Mouse (Mus musculus) neural tube, embryonic 13.5 days (tissue): ENCODE data around the gene Fam19a5. TPM values are rescaled to one million over a fixed set of nuclear protein-coding genes. Genes with fewer than 3 reads are reported as not detected.

ENCODE experiments used
- ATAC-seq: fragments of 200-750 bp; cut with Nextera tagmentation; 2 replicates; pipeline ENCODE4 v1.8.0; 2017; ENCODE audit warnings: low read depth, mild to moderate bottlenecking, moderate TSS enrichment, moderate library complexity
- H3K27ac ChIP-seq: fragments of 300-500 bp; sonication (generic); replicated peaks from 2 replicates; pipeline ENCODE4 v1.5.1; 2015; ENCODE audit warnings: moderate library complexity, mild to moderate bottlenecking, inconsistent platforms
- H3K27me3 ChIP-seq: fragments of 300-500 bp; sonication (generic); 2 replicates; pipeline ENCODE4 v1.6.1; 2015; ENCODE audit warnings: mild to moderate bottlenecking, inconsistent platforms
- H3K36me3 ChIP-seq: fragments of 300-500 bp; sonication (generic); 2 replicates; pipeline ENCODE4 v1.6.1; 2015; ENCODE audit warnings: mild to moderate bottlenecking, inconsistent platforms
- H3K4me1 ChIP-seq: fragments of 300-500 bp; sonication (generic); replicated peaks from 2 replicates; pipeline ENCODE4 v1.6.1; 2015; ENCODE audit warnings: inconsistent platforms
- H3K4me2 ChIP-seq: fragments of 300-500 bp; sonication (generic); 2 replicates; pipeline ENCODE4 v1.6.1; 2015; ENCODE audit warnings: inconsistent platforms, mild to moderate bottlenecking, moderate library complexity
- H3K4me3 ChIP-seq: fragments of 300-500 bp; sonication (generic); 2 replicates; pipeline ENCODE4 v1.5.1; 2015; ENCODE audit warnings: mild to moderate bottlenecking, inconsistent platforms
- H3K9ac ChIP-seq: fragments of 300-500 bp; sonication (generic); 2 replicates; pipeline ENCODE4 v1.6.1; 2015; ENCODE audit warnings: moderate library complexity, mild to moderate bottlenecking, inconsistent platforms
- H3K9me3 ChIP-seq: fragments of 300-500 bp; sonication (generic); 2 replicates; pipeline ENCODE4 v1.6.1; 2016; ENCODE audit warnings: inconsistent platforms
- WGBS: fragments of 180-500 bp; shearing (Covaris S2); methylation state at CpG from one replicate; pipeline ENCODE4 v1.1.7; 2015; 5-methylcytosine and 5-hydroxymethylcytosine counted together
- polyA plus RNA-seq: library from polyadenylated mRNA; unstranded; fragments of >200 nt; fragmentation: Nextera tagmentation; extraction: Ambion mirVana; gene quantifications from 2 replicates; pipeline ENCODE4 v1.2.1, GENCODE M21; 2015

The Fam19a5 gene
- polyA plus RNA-seq, 1 experiment from 2014 or later: 22.9 TPM

DNA sequence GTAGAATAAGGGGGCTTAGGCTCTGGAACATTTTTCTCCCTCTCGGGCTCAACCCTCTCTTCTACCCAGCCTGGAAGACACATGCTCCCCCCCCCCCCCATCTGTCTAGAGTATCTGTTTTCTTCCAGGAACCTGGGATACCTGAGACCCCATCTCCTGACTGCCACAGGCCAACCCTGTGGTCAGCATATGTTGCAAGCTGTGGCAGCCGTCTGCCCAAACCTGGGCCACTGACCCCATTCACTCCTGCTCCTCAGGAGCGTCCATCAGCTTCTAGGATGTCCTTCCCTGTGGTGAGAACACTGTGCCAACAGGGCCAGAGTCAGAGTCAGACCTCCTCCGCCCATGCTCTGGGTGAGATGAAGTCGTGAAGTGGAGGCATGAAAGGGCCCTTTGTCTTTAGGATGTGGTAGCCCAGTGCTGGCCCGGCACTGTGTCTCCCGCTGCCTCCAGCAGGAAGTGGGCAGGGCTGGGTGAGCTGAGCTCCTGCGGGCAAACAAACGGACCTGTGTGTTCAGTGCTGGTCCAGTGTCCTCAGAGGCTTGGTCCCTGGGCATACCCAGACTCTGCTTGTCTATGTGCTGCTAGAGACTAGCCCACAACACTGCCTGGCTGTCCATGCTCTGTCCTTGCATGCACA lies 171.1 kb downstream of the Fam19a5 start:
- Histone ChIP-seq H3K4me3 (no peak overlapping the region), H3K9ac (no peak overlapping the region), H3K27ac (peak overlapping the region; percentile 62), H3K36me3 (no peaks in the 10 kb centered on the region), H3K4me2 (no peak overlapping the region), H3K4me1 (peaks cover 52% of the 10 kb centered on the region), H3K9me3 (no peaks in the 10 kb centered on the region), H3K27me3 (no peaks in the 10 kb centered on the region)
- peak; percentile 67 for ATAC-seq
- 50% methylated on average over 9 of the region's 9 CpGs for WGBS

DNA sequence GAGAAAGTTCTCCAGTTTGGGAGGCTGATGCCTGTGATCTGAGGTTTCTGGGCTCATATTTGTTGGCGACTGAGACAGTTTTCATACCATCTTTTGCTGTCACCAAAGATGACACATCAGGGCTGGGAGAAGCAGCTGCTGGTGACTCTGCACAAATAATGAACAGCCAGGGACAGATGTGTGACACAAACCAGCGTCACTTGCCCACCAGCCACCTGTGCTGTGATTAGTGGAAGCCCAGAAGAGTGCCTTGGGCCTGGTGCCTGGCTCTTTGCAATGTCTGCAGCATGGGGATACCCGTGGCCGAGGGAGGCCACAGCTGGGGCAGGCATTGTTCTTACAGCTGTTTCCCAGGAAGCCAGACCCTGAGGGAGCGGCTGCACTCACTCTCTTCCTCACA lies 173.0 kb downstream of the Fam19a5 start:
- Histone ChIP-seq H3K27me3 (no peaks in the 10 kb centered on the region), H3K9me3 (no peaks in the 10 kb centered on the region), H3K4me3 (no peak overlapping the region), H3K36me3 (peaks cover 12% of the 10 kb centered on the region), H3K27ac (no peak overlapping the region; the same call in 1 of the 2 replicates), H3K4me2 (no peak overlapping the region), H3K4me1 (peaks cover 43% of the 10 kb centered on the region), H3K9ac (no peak overlapping the region)
- WGBS: 50% methylated on average over 5 of the region's 5 CpGs
- ATAC-seq: no peak

DNA sequence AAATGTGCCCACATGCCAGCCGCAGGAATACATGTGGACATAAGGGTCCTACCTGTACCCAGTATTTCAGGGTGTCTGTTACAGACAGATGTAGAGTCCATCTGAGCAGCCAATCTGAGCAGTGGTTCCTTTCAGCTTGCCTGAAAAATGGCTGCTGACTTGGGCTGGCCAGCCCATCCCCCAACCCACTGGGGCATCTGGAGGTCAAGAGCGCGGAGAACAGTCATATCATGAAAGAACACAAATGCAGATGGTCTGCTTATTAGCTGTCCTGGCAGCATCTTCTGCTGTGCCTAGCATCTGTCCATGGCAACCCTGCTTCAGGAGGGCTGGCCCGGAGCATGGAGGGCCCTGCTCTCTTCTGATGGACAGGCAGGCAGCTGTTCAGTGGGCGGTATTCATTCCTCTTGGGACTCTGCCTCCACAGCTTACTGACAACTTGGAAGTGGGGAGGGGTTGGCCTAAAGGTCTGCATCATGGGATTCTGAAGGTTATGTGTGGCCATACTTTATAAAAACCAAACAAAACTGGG lies 179.4 kb downstream of the Fam19a5 start:
- Histone ChIP-seq H3K4me2 (no peak overlapping the region), H3K9me3 (no peaks in the 10 kb centered on the region), H3K27ac (peak overlapping the region; percentile 6; the same call in 1 of the 2 replicates), H3K4me1 (peaks cover 34% of the 10 kb centered on the region), H3K4me3 (no peak overlapping the region), H3K9ac (no peak overlapping the region), H3K27me3 (no peaks in the 10 kb centered on the region), H3K36me3 (peaks cover 12% of the 10 kb centered on the region)
- ATAC-seq: no peak
- 73% methylated on average over 5 of the region's 5 CpGs for WGBS

DNA sequence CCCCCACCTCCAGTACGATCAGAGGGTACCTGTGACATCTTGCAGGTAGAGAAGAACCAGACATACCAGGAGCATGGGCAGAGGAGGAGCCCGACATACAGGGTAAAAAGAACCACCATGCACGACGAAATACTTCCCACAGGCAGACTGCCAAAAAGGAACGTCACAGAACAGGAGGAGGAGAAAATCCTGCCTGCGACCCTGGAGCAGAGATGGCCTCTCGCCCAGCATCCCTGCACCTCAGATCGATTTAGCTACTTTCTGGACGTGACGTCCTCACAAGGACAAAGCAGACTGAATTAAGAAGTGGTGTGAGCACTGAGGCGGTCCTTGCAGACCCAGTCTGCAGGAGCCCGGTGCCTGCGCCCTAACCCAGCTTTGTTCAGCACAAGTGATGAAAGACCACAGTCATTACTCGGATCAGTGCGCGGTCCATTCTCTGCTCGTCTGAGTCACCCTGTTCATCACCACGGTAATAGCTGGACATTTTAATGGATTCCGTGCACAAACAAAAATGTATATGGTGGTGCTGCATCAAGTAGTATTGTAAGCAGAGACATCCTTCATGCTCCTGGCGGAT lies 182.6 kb downstream of the Fam19a5 start:
- ATAC-seq: peak; percentile 60; the same call in 1 of the 2 replicates
- Histone ChIP-seq H3K27ac (peak overlapping the region; percentile 49; the same call in 1 of the 2 replicates), H3K9ac (no peak overlapping the region), H3K27me3 (no peaks in the 10 kb centered on the region), H3K9me3 (no peaks in the 10 kb centered on the region), H3K4me2 (peak overlapping the region; percentile 24; the same call in 1 of the 2 replicates), H3K4me3 (no peak overlapping the region), H3K4me1 (peaks cover 34% of the 10 kb centered on the region), H3K36me3 (no peaks in the 10 kb centered on the region)
- WGBS: 38% methylated on average over 20 of the region's 20 CpGs

DNA sequence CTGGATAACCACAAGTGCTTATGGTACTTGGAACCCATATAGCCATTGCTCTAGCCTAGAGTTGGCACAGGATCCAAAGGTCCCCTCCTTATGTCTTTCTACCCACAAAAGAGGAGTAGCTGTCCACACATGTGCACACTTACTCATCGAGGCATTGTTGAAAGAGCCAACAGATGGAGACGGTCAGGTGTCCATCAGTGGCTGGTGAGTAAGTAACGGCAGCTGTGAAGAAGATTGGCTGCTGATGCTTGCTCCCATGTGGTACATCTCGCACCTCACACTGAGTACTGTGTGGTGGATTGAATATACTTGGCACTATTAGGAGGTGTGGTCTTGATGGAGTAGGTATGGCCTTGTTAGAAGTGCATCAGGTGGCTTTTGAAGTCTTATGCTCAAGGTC lies 192.2 kb downstream of the Fam19a5 start:
- H3K9me3 ChIP-seq: no peaks in the 10 kb centered on the region
- no peak overlapping the region for H3K4me2 ChIP-seq
- ATAC-seq: no peak
- no peak overlapping the region for H3K9ac ChIP-seq
- no peak overlapping the region for H3K4me3 ChIP-seq
- 94% methylated on average over 4 of the region's 4 CpGs for WGBS
- no peak overlapping the region for H3K27ac ChIP-seq
- no peaks in the 10 kb centered on the region for H3K27me3 ChIP-seq
- H3K4me1 ChIP-seq: no peaks in the 10 kb centered on the region
- peaks cover 10% of the 10 kb centered on the region; the same call in 1 of the 2 replicates for H3K36me3 ChIP-seq

DNA sequence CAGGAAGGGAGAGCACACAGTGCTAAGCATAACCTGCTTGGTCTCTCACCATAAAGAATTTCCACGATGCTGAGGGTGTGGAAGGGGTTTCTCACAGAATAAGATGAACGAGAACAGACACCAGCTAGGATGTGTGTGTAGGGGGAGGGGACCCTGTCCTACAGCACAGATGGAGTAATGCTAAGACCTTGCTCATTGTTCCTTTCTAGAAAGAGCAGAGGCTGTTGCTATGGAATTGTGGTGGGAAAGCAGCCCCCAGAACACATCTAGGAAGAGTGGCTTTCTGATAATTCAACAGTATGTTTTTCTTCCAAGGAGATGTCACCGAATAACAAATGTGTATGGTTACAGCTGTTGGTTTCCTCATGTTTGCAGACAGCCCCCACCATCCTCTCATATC lies 211.4 kb downstream of the Fam19a5 start:
- Histone ChIP-seq H3K27ac (no peak overlapping the region), H3K27me3 (no peaks in the 10 kb centered on the region), H3K4me1 (no peaks in the 10 kb centered on the region), H3K4me2 (no peak overlapping the region), H3K36me3 (peaks cover 17% of the 10 kb centered on the region), H3K9me3 (no peaks in the 10 kb centered on the region), H3K4me3 (no peak overlapping the region), H3K9ac (no peak overlapping the region)
- WGBS: 83% methylated on average over 3 of the region's 3 CpGs
- no peak for ATAC-seq

DNA sequence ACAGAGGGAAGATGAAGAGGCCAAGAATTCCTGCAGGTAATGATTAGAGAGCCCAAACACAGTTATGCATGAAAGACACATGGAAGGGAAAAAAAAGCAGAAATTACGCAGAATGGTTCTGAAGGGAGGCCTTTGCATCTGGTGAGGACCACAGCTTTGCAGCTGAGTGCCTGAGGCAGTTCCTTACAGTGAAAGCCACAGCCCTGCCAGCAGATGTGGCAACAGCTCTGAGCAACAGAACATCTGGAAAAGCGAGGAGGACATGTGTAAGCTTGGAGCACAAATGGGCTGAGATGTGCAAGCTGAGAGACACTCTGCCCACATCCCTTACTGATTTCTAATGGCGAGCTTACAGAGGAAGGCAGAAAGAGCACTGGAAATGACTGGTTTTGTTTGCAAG lies 221.8 kb downstream of the Fam19a5 start:
- ATAC-seq: no peak
- no peak overlapping the region for H3K4me2 ChIP-seq
- WGBS: 92% methylated on average over 3 of the region's 3 CpGs

DNA sequence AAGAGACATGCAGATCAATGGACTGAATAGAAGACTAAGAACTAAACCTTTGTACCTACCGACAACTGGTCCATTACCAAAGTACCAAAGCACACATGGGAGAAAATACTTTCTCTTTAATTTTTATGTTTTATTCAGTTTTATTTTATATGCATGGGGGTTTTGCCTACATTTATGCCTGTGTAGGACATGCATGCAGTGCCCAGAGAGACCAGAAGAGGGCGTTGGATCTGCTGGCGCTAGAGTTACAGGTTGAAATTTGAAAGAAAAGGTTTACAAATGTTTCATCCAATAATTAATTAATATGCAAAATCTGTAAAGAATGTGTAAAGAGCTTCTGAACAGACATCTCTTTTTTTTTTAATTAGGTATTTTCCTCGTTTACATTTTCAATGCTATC lies 229.9 kb downstream of the Fam19a5 start:
- Histone ChIP-seq H3K4me3 (no peak overlapping the region), H3K4me1 (no peaks in the 10 kb centered on the region), H3K27ac (no peak overlapping the region), H3K9me3 (0 out of 2 replicates have a peak, but pooled peaks cover 2% of the 10 kb centered on the region), H3K27me3 (no peaks in the 10 kb centered on the region), H3K9ac (no peak overlapping the region), H3K36me3 (0 out of 2 replicates have a peak, but pooled peaks cover 1% of the 10 kb centered on the region), H3K4me2 (no peak overlapping the region)
- 65% methylated on average over 4 of the region's 4 CpGs for WGBS
- ATAC-seq: no peak

More for the DNA sequence above, 221.8 kb downstream of the Fam19a5 start:
- no peak overlapping the region for H3K4me3 ChIP-seq
- peaks cover 6% of the 10 kb centered on the region; the same call in 1 of the 2 replicates for H3K36me3 ChIP-seq
- H3K4me1 ChIP-seq: no peaks in the 10 kb centered on the region
- H3K9me3 ChIP-seq: 0 out of 2 replicates have a peak, but pooled peaks cover 11% of the 10 kb centered on the region
- no peak overlapping the region for H3K27ac ChIP-seq
- no peak overlapping the region for H3K9ac ChIP-seq
- no peaks in the 10 kb centered on the region for H3K27me3 ChIP-seq

DNA sequence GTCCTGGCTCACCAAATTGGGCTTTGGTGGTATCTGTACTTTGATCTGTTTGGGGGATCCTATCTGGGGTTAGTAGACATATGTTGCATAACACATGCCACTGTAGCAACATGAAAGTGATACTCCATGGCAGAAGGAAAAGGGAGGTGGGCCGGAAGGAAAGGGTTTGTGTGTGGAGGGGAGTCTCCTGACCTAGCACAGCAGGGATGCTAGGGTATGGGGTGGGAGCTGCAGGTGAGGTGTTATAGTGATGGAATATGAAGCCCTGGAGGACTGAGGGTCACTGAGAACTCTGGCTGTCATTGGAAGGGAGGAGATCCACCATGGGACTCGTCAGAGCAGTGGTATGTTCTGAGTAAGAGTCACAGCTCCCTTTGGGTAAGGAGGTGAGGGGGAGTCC lies 239.2 kb downstream of the Fam19a5 start:
- H3K27ac ChIP-seq: no peak overlapping the region
- no peaks in the 10 kb centered on the region for H3K27me3 ChIP-seq
- no peak overlapping the region for H3K9ac ChIP-seq
- WGBS: 96% methylated on average over 2 of the region's 2 CpGs
- H3K4me1 ChIP-seq: no peaks in the 10 kb centered on the region
- H3K4me2 ChIP-seq: no peak overlapping the region
- H3K4me3 ChIP-seq: no peak overlapping the region
- H3K36me3 ChIP-seq: no peaks in the 10 kb centered on the region
- no peak for ATAC-seq
- no peaks in the 10 kb centered on the region for H3K9me3 ChIP-seq

DNA sequence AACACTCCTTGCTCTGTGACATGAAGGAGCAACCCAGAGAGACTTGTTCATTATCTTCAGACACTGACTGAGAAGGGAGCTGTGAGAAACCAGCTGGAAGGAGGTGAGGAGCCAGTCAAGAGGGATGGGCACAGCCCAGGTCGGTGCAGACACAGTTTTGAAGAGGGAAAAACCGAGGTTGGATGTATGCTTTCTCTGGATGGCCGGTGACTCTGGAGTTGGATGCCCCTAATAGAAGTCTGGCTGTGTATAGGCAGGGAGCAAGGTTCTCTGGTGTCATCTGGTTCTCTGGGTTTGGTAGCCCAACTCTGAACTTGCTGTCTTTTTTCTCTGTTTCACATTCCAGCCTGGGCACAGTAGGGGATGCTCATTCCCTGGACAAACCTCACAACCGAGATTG lies 245.6 kb downstream of the Fam19a5 start:
- 84% methylated on average over 4 of the region's 4 CpGs for WGBS
- Histone ChIP-seq H3K4me2 (no peak overlapping the region), H3K36me3 (no peaks in the 10 kb centered on the region), H3K27ac (no peak overlapping the region), H3K9ac (no peak overlapping the region), H3K4me1 (no peaks in the 10 kb centered on the region), H3K27me3 (no peaks in the 10 kb centered on the region), H3K9me3 (no peaks in the 10 kb centered on the region), H3K4me3 (no peak overlapping the region)
- no peak for ATAC-seq

DNA sequence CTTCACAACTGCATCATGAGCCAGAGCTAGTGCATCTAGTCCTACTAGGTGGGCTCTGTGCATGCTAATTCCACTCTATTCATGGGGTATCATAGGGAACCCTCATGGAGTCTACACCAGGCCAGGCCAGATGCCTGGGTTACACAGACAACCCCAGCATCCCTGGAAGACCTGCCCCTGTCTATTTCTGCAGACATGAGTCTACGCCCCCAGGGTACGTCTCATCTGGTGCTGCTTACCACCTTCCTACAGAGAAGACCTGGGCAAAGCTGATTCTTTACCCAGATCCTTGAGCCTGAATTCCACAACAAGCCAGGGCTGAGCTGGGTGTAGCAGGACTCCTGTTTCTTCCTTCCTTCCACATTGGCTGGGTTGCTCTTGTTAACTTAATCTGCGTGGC lies 249.6 kb downstream of the Fam19a5 start:
- no peak overlapping the region for H3K4me2 ChIP-seq
- H3K36me3 ChIP-seq: no peaks in the 10 kb centered on the region
- no peaks in the 10 kb centered on the region for H3K9me3 ChIP-seq
- H3K27ac ChIP-seq: no peak overlapping the region
- ATAC-seq: no peak
- 95% methylated on average over 3 of the region's 3 CpGs for WGBS
- H3K9ac ChIP-seq: no peak overlapping the region
- no peak overlapping the region for H3K4me3 ChIP-seq
- peaks cover 7% of the 10 kb centered on the region; the same call in 1 of the 2 replicates for H3K4me1 ChIP-seq
- no peaks in the 10 kb centered on the region for H3K27me3 ChIP-seq

DNA sequence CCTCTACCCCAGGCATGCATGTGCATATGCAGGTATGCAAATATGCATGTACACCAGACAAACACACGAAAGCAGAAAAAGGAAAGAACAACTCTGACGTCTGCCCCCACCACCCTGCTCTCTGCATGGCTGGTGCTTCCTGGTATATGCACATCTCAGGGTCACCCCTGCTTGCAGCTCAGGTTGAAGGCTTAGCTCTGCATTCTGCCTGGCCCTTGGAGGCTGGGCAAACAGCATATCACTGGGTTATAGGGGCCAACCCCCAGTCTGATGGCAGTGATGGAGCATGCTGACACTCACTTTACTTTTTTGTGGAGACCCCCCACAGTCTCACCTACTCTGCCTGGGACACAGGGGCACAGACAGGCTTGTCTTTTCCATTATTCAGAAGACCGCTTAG lies 252.5 kb downstream of the Fam19a5 start:
- no peak overlapping the region for H3K4me2 ChIP-seq
- H3K36me3 ChIP-seq: no peaks in the 10 kb centered on the region
- H3K4me1 ChIP-seq: peaks cover 7% of the 10 kb centered on the region; the same call in 1 of the 2 replicates
- H3K9me3 ChIP-seq: no peaks in the 10 kb centered on the region
- H3K9ac ChIP-seq: no peak overlapping the region
- no peak overlapping the region for H3K27ac ChIP-seq
- no peak for ATAC-seq
- WGBS: 87% methylated on average over 3 of the region's 3 CpGs
- no peak overlapping the region for H3K4me3 ChIP-seq
- H3K27me3 ChIP-seq: no peaks in the 10 kb centered on the region
